Mouse (Mus musculus): Measurements from ENCODE around the gene Ostc. TPM values are rescaled to one million over a fixed set of nuclear protein-coding genes. Genes with fewer than 3 reads are reported as not detected.

Gene Ostc
- 10 to 100 TPM; 66.7 to 70.3 TPM for total RNA-seq (2021)

DNA sequence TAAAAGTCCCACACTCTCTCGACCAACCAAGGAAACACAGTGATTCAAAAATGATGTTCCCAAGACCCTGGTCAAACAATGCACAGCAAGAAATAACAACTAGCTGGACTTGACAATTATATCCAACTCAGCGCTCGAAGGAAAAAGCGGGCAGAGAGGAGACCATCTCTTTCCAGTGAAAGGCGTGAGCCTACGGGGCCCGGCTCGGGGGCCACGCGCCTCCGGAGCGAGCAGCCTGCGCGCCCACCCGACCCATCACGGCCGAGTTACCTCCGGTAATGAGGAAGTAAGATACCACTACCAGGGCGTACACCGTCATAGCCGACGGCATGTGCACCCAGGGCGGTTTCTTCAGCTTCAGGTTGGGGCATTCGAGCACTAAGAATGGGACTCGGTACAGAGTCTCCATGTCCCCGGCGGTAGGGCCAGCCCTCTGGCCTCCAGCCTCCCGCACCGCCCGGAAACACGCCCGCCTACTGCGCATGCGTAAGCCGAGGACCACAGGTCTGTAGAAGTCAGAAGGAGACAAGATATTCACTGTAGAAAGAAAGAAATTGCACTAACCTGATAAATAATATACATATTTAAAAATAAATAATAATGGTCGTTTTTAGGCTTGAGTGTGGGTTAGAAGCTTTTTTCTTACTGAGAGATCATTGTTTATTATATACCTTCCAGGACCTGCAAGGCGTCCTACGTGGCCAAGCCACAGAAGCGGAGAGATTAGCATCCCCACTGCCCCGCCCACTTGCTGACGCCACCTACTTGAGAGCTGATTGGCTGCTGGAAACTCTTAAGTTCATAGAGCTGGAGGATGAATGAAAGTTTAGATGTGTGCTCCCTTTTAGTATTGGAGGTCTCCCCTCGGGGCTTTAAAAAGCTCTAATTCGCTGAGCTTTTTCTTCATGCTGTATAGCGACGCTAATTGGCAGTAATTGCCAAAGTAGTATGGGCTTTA is at the start of gene Ostc:
Ostc (minus strand) TSS at position 478 of the 958 bp plus-strand sequence.
- DNase-seq, result peak; percentile 96 to 97
- intact Hi-C loops (cut with DNase I), result loop anchor here (5.0 kb wide), 1 partner anchor 877 kb away; the partner anchor contains the start of gene Gar1

DNA sequence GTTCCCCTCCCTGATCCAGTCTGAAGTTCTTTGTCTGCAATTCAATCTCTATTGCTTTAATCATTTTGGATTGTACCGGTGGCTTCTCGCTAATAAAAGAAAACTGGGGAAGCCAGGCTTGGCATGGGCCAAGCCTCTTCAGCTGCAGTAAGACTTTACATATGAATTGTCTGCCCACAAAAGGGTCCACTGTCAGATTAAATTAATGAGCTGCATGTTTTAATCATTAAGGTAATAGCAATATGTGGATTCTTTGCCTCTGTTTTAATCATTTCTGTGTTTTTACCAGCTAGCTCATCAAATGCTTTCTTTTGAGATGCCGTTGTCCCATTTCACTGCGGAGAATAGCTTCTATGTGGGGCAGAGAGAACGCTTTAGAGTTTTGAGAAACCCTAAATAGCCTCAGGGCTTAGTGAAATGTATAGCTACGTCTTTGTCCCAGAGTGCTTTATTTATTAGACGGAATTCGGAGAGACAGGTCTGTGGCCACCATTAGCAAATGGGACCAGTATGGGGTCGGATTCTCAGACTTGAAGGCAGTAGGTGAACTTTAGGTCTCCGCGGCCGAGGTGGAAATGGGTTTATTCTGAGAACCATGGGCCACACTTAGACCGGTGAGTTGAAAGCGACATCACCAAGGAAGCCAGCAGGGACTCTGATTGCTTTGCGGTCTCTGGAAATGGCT is 49.1 kb upstream of the Ostc start:
- DNase-seq, result no peak
- intact Hi-C loops (cut with DNase I), result no loop called here

DNA sequence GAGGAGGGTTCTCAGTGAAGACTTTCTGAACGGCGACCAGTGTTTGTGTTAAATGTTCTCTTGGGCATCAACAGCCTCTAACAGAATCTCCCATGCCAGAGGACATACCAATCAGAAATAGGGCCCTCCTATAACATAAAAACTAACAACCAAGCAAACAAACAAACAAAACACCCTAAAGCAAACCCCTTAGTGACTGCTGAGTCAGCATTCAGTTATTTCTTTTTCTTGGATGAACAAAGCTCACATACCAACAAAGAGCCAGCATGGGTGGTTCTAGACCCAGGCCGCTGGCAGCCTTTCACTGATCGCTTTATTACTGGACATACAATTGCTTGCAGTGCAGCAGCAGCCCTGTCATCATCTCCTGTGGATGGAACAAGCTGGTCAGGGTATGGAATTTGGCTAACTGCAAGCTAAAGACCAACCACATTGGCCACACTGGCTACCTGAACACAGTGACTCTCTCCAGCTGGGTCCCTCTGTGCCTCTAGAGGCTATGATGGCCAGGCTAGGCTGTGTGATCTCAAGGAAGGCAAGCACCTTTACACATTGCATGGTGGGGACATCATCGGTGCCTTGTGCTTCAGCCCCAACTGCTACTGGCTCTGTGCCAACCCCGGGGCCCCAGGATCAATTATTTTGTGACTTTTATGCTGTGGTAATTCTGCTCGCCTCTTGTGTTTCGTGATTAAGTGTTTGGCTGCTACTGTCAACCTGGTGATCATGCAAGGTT is 48.0 kb upstream of the Ostc start:
- intact Hi-C loops (cut with DNase I), result no loop called here
- no peak for DNase-seq

DNA sequence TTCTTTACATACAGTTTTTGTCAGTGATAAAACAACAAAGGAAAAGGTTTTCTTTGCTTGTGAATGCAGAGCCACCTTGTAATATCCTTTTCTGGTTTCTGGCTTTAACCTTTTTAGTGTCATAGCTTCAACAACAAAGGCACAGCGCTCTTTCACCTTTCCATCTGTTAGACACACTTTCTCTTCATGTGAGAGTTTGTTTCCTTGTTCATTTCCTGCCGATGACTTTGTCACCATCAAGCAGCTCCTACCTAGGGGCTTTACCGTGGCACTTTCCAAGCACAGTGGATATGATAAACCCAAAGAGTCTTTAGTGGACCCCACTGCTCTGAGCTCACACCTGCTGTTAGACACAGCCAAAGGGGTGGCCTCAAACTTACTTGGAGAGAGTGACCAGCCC is 40.0 kb upstream of the Ostc start:
- intact Hi-C loops (cut with DNase I), result no loop called here
- no peak for DNase-seq

DNA sequence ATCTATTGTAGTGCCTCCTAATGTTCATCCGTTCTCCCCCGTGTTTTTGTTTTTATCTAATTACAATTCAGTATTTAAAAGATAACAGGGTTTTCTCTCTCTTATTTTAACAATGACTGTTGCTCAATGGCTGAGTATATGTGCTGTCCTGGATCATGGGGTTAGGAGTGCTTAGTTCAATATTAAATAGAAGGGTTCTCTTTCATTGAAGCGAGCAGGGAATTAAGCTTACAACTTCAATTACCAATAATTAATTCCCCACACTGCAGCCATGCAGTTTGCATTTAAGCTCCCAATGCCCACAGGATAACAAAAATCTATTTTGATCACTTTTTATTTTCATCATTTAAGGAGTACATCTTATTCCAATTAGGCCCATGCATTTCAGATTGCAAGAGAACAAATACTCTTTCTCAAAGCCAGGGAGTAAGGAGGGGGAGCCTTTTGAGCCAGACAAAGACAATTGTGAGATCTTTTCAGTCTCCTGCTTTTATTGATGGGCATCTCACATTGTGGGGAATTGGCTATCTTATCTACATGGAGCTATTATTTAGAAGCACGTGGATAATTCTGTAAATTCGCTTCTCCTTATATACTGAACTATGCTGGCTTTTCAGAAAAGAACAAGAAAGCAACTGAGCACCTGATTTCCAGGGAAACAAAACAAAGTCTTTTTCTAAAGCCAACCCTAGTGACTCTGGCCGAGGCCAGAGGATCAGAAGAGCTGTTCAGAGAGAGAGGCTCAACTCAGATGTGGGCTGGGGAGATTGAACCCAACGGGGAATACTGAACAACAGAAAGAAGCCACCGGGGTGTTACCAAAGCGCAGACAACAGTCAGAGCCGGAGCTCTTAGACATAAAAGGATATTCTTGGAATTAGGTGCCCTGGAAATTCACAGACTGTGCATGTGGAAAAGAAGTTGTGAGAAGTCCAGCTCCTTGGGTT is 37.7 kb upstream of the Ostc start:
- intact Hi-C loops (cut with DNase I), result no loop called here
- no peak for DNase-seq

DNA sequence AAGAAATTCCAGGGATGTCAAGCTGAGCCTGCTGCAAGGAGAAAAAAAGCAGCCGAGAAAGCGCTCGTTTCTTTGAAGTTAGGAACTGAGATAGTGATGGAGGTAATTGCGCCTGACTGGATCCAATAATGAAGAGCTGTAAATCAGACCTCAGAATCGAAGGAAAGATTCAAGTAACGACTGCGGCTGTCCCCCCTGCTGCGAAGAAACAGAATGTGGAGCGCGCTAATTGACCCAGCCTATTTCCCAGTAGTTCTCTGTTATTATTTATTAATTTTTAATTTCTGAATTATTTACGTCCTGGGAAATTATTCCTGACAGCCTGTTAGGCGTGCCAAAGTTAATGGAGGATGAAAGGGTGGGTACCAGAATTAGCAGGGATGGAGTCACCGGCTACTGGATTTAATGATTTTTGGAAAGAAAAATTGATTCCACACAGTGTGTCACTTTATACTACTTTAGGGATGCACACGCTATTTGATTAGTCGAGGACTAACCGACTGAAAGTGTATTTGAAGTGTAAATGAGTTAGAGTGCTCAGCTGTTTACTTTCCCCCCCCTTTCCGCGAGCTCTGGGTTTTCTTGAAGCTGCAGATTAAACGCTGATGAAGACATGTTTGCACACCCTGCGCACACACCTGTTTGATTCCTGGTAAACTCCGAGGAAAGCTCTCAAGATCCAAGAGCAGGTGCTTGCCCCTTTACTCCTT is 28.6 kb upstream of the Ostc start:
- DNase-seq, result no peak
- intact Hi-C loops (cut with DNase I), result no loop called here

DNA sequence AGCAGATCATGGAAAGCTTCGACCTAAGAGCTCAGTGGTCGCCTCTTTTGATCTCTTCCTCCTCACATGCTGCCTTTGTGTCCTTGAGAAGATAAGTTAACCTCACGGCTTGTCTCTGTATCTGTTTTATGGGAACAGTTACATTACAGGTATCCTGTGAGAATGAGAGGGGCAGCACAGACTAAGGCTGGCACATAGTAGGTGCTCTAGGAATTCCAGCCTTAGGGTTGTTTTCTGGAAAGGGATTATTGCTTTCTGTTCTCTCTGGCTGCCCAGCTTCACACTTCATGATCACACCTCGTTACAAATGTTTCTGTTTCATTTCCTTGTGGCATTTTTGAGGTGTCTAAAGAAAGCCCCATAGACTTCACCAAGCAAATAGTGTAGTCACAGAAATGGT is 27.5 kb upstream of the Ostc start:
- intact Hi-C loops (cut with DNase I), result no loop called here
- no peak for DNase-seq

DNA sequence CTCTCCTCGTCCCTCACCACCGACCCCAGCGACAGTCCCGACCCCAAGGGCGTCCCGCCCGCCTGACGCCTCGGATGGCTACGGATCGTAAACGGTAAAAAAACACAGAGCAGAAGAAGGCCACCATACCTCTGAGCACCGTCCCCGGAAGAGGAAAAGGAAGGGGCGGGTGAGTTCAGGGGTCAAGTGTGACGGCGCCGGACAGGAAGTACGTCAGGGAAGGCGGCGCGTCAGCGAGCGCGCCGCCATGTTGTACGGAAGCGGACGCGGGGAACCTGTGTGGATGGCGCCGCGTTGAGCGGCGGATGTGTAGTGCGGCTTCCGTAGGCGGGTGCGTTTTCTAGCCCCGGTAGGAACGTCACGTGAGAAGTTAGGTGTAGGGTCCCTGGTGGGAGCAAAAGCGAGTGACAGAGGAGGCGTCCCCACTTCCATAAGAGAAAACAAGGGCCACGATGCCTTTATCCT is 21.0 kb upstream of the Ostc start, which contains the start of gene Rpl34:
Rpl34 (minus strand) TSS at position 210 of the 465 bp plus-strand sequence.
- intact Hi-C loops (cut with DNase I), result loop anchor here (2.0 kb wide), 1 partner anchor 17 kb away; no protein-coding TSS in a partner anchor
- peak; percentile 96 to 97 for DNase-seq

DNA sequence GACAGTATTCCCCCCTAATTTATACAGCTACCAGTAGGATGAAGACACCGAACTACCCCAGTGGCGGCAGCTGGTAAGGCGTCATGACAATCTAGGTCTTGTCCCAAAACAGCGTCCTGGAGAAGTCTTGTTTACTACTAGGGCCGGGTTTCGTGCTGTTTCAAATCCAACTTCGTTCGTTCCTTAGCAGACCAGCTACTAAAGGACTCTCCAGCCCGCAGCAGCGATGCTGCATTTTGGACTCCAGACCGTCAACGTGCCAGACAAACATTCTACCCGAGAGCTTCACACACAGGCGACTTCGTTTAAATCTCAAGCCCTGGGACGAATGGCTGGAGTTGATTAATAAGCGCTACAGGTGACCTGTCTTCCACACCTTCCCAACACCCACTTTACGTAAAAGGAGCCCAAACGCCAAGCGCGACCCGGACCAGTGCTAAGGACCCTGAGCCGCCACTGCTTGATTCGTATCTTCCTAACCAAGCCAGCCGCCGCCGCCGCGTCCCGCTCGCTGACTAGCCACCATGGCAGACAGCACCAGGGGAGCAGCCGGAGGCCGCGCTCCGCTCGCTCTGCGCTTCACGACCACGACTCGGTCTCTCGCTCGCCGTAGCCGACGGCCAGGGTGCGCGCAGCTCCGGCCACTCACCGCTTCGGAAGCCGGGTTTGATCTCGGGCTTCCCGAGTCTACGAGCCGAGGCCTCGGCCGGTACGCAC is 20.4 kb upstream of the Ostc start:
- intact Hi-C loops (cut with DNase I), result loop anchor here (2.0 kb wide), 1 partner anchor 17 kb away; no protein-coding TSS in a partner anchor
- peak; percentile 53 to 75 for DNase-seq

DNA sequence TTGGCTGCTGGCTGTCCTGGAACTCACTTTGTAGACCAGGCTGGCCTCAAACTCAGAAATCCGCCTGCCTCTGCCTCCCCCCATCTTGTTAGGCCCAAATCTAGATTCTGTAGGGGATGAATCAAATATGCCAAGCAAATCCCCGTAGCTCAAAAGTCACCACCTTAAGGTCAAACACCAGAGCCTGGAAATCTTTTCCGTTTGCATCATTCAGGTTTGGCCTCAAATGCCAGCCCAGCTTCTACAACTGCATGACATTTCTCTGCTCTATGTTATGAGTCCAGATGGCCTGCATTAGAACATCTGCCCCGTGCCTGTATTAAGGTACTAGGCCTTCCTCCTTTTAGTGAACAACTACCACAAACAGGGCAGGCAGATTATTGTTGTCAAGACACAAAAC is 18.4 kb upstream of the Ostc start:
- intact Hi-C loops (cut with DNase I), result no loop called here

DNA sequence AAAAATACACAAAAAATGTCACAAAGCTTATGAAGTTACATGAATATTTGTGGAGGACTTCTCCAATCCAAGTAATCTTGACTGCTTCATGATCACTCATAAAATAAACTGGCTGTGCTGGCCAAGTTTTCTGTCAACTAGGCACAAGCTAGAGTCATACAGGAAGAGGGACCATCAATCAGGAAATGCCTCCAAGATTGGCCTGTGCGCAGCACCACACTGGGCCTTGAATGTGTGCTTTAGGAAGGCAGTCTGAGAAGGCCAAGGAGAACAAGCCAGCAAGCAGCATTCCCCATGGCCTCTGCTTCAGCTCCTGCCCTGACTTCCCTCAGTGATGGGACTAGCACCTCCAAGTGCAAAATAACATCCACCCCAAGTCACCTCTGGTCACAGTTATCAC is 17.8 kb upstream of the Ostc start:
- intact Hi-C loops (cut with DNase I), result no loop called here

More for the DNA sequence above, 18.4 kb upstream of the Ostc start:
- DNase-seq, result no peak

DNA sequence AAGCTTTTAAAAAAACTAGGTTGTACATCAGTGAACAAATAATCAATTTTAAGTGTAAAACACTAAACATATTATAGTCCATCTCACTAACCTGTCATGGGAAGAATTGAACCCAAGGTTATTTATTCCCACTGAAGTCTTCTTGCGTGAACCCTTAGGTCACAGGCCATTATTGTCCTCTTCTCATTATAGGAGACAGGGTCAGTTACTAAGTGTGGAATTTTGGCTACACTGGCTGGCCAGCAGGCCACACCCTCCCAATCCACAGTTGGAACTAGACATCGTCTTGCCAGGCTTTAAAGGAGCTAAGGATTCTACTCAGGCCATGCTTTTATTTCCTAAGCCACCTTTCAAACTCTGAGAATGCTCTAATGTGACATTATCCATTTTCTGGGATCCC is 16.5 kb upstream of the Ostc start:
- no peak for DNase-seq
- intact Hi-C loops (cut with DNase I), result no loop called here

More for the DNA sequence above, 17.8 kb upstream of the Ostc start:
- no peak for DNase-seq

DNA sequence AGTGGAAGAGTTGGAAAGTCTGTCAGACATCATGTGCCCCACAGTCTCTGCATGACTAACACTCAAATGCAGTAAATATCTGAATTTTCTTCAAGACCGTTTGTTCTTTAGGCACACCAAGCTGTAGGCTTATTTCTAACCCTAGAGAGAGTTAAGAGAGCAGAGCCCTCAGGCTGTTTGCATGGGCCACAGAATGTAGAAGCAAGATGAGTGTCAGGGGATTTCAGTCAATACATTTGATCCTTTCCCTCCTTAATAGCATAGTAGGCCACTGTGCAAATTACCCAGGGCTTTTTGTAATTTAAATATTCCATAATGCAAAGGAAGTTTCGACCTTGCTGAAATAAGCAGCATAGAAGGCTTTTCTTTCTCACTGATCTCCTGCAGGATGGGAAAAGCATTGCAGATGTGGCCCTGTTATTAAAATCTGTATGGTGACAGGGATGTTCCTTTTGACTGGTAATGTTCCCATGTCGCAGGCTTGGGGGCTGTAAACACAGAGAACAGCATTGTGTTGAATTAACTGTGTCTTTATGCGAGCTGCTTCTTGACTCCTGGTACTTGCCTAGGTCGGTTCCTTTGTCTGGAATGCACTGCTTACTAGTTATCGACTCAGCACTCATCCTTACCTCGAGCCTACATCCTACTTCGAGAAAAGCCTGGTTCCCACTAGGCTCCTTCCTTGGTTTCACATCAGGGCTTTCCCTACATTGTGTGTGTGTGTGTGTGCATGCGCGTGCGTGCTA is 13.7 kb upstream of the Ostc start:
- intact Hi-C loops (cut with DNase I), result no loop called here
- no peak for DNase-seq

DNA sequence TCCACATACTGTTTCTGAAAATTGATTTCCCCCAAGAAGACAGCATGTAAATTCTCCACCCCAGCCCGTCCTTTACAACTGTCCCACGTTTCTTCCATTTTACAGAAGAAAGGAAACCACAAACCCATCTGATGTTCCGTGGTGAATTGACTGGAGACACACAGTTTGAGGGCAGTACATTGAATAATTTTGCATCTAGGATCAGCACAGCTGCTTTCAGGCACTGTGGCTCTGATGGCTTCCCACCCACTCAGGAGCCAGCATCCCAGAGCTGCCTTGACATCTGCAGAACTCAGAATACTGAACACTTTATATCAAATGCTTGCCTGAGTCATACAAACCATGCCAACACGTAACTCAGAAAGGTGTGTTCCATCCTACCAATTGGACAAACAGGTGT is 11.0 kb upstream of the Ostc start:
- DNase-seq, result no peak
- intact Hi-C loops (cut with DNase I), result no loop called here

DNA sequence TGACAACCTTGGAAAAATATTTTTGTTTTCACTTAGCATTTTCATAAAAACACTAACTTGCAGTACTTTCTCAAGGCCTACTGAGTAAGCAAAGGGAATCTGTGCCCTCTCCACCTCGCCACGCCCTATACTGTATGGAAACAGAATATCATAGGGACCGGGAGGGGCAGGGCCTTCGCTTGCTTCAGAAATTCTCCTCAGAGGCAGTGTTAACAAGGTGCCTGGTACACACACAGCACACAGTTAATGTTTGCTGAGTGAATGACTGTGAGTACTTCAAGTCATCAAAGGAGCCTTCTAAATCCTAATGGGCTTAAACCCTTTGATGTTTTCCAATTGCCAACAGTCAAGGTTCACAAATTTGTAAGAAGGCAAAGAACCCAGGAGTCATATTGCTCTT is 9.6 kb upstream of the Ostc start:
- intact Hi-C loops (cut with DNase I), result no loop called here
- no peak for DNase-seq

DNA sequence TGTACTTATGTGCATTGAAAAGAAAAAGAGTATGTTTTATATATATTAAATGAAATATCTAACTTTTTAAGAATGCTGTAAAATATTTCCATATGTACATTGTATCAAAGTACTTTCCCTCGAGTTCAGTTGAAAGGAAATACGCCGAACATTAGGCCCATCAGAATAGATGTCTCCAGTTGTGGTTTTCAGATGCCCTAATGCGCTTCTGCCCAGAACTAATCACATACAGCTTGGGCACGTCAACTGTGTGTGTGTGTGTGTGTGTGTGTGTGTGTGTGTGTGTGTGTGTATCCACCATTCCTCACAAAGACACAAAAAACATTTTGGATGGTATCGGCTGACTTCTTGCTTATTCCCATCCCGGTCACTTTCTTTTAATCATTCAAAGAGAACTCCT is 7.3 kb upstream of the Ostc start:
- no peak for DNase-seq
- intact Hi-C loops (cut with DNase I), result no loop called here

DNA sequence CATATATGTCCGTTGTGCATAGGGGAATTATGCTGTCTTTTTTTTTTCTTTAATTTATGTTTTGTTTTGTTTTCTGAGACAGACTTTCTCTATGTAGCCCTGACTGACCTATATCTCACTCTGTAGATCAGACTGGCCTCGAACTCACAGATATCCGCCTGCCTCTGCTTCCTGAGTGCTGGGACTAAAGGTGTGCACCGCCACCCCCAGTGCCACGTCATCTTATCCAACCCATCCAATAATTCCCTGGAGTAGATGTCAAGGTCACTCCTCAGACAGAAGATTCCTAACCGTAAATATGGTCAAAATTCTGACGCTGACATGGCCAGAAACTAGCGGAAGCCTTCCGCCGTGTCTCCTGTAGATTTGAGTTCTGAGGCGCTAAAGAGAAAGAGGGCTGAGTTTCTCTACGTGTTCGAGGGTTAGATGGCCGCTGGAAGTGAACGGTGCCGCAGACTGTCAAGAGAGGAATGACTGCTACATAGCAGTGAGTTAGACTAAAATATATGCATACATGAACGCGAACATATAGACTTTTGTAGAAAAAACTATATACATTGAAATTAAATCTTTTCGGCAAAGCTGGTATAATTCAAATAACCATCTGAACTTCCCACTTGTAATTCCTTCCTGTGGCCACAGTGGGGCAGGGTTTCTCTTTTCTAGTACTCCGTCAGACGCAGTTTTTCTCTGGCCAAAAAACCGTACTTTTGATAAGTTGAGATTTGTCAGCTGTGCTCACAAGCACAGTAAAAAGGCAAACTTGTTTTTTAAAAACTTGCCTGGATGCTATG is 5.7 kb upstream of the Ostc start:
- DNase-seq, result peak; percentile 77 to 87
- intact Hi-C loops (cut with DNase I), result loop anchor here (1.0 to 2.0 kb wide), 2 partner anchors 522 to 530 kb away; no protein-coding TSS in a partner anchor

Measured in heart, postnatal 10 days (tissue).